Mouse (Mus musculus) cerebellum, adult 2 months (tissue): ENCODE measurements at regions not wholly inside any gene's neighbourhood (a gene's known extent, or its start where the extent isn't known, plus 50 kb on each side); places are given as distances from the start of the nearest gene placed in this dataset.

Experiments
- DNase-seq, 2 experiments: peaks; one replicate each; pipeline ENCODE4 v3.0.0; 2021
- H3K27ac ChIP-seq: fragments of 200-500 bp; 2 replicates; pipeline ENCODE4 v1.5.1; 2012; ENCODE audit warnings: low read length, control low read depth, inconsistent platforms; ENCODE audit not compliant: insufficient read depth
- H3K27me3 ChIP-seq: fragments of 200-500 bp; 2 replicates; pipeline ENCODE4 v1.6.1; 2012; ENCODE audit warnings: inconsistent platforms, mild to moderate bottlenecking, low read length, moderate library complexity; ENCODE audit not compliant: control insufficient read depth, insufficient read depth
- H3K4me1 ChIP-seq: fragments of 200-500 bp; 2 replicates; pipeline ENCODE4 v1.6.1; 2011; ENCODE audit warnings: low read length; ENCODE audit not compliant: control insufficient read depth, insufficient read depth
- H3K4me3 ChIP-seq: fragments of 200-500 bp; replicated peaks from 2 replicates; pipeline ENCODE3; 2011; ENCODE audit warnings: mild to moderate bottlenecking, low read depth, low read length, control low read depth; ENCODE audit not compliant: insufficient read depth
- CTCF ChIP-seq: fragments of 200-500 bp; IDR thresholded peaks from 2 replicates; pipeline ENCODE4 v1.5.1; 2011; ENCODE audit warnings: low read depth, mild to moderate bottlenecking, control low read depth, low read length, moderate library complexity, borderline replicate concordance; ENCODE audit not compliant: insufficient read depth
- POLR2A ChIP-seq: fragments of 200-500 bp; IDR thresholded peaks from 2 replicates; pipeline ENCODE4 v1.6.1; 2011; ENCODE audit warnings: low read length, control low read depth, borderline replicate concordance; ENCODE audit not compliant: insufficient read depth
- WGBS: fragments of 180-500 bp; shearing (Covaris S2); methylation state at CpG from one replicate; pipeline ENCODE4 v1.1.7; 2018; 5-methylcytosine and 5-hydroxymethylcytosine counted together

DNA sequence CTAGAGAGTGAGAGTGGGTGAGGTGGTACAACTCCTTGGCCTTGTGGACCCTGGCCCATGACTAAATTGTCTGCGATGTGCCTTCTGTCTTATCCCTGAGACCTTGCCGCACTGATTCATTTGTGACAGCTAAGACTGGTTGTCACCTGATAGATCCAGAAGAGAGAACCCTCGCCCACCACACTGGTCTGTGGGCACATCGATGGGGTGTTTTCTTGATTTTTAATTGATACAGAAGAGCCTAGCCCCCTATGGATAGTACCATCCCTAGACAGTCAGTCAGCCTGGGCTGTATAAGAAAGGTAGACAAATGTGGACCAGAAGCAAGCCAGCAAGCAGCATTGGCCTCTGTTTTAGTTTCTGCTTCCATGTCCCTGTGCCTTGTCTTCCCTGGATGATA lies 222.9 kb downstream of the Irs2 start:
- Histone ChIP-seq H3K4me3 (no peak overlapping the region), H3K4me1 (no peaks in the 10 kb centered on the region), H3K27me3 (no peaks in the 10 kb centered on the region), H3K27ac (no peak overlapping the region)
- 91% methylated on average over 4 of the region's 4 CpGs for WGBS
- DNase-seq: no peak
- TF ChIP-seq POLR2A (no peak), CTCF (no peak)

DNA sequence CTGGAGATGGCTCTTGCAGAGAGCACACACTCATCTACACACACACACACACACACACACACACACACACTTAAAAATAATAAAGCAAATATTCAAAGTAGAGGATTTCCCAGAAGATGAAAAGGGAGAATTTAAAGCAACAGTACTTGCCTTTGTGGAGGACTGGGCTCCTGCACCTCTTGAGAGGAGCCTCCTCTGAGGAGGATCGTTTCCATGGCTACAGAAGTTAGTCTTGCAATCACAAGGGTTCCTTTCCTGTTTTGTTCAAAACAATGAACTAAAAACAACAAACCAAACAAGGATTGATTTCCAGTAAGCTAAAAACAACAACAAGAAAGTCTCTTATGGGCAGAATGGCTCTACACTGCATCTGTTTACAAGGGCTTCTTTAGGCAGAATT lies 223.8 kb downstream of the Irs2 start:
- 42% methylated on average over 1 of the region's 1 CpGs for whole genome bisulfite sequencing
- no peak for DNase-seq
- TF ChIP-seq CTCF (no peak), POLR2A (no peak)
- H3K27ac ChIP-seq: no peak overlapping the region
- H3K4me1 ChIP-seq: no peaks in the 10 kb centered on the region
- no peak overlapping the region for H3K4me3 ChIP-seq
- no peaks in the 10 kb centered on the region for H3K27me3 ChIP-seq

DNA sequence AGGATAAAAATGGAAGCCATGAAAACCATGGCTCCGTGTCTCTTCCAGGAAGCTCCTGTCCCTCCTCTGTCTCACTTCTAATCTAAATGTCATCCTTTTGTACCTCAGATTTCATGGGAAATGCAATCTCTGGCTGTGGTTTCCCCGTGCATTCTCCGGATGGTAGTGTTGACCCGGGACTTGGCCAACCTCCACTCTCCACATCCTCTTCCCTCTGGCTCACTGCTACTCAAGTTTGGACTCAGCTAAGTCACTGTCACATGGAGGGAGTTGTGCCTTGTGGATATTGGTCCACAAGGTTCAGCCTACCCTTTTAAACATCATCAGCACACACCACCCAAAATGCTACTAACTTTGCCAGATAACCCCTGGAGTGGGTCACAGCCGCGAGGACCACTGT lies 226.4 kb downstream of the Irs2 start:
- no peaks in the 10 kb centered on the region for H3K27me3 ChIP-seq
- DNase-seq: no peak
- no peaks in the 10 kb centered on the region for H3K4me1 ChIP-seq
- H3K27ac ChIP-seq: no peak overlapping the region
- H3K4me3 ChIP-seq: no peak overlapping the region
- no peak for TF ChIP-seq POLR2A
- TF ChIP-seq CTCF: no peak
- WGBS: 92% methylated on average over 6 of the region's 6 CpGs

DNA sequence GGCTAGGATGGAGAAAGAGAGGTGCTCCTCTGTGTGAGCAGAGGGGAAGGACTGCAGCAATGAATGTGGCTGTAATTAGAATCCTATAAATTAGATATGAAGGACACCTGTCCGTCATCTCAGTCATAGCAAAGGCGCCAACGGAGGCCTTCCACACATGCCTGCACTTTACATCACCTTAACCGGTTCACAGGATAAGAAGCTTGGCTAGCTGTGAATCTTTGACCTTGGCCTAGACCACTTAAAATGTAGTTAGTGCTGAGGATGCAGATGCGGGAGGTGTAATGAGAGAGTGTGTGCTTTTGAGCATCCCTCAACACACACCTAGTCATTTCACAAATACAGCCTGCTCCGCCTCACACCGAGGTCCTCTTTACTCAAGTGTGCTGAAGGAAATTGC lies 228.6 kb downstream of the Irs2 start:
- WGBS: 95% methylated on average over 7 of the region's 7 CpGs
- DNase-seq: no peak
- no peak overlapping the region for H3K27ac ChIP-seq
- no peak for TF ChIP-seq POLR2A
- TF ChIP-seq CTCF: no peak
- no peaks in the 10 kb centered on the region for H3K27me3 ChIP-seq
- no peak overlapping the region for H3K4me3 ChIP-seq
- no peaks in the 10 kb centered on the region for H3K4me1 ChIP-seq

DNA sequence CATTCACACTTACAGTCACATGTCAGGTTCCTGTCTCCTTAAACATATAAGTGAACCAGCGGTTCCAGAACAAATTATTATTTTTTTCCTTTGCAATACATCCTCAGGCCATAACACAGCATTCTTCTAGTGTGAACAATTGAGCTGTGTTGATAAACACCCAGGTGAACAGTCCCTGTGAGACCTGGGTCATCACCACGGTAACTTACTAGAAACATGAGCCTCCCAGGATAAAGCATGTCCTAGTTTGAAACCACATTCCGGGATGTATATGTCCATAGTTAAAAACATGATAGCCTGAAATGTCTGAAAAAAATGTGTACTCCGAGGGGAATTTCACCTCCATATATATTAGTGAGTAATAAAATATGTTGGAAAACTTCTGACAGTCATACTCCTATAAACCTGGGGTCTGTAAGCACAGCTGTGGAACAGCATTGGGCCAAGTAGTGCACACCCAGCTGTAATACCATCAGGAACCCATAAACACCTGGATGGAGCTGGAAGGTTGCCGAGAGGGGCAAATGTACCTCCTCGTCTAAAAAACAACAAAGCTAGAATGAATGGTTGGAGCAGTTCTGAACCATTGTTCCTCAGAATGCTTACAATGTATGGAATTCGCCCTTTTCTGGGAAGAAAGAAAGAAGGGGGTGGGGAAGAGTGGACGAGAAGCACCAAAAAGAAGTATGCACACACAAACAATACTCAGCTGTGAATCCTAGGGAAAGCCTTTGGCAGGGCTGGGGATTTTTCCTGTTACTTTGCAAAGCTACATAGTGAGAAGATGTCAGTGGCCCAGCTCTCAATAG lies 232.9 kb downstream of the Irs2 start:
- 78% methylated on average over 8 of the region's 8 CpGs for WGBS
- Histone ChIP-seq H3K4me1 (no peaks in the 10 kb centered on the region), H3K27ac (no peak overlapping the region), H3K27me3 (no peaks in the 10 kb centered on the region), H3K4me3 (no peak overlapping the region)
- TF ChIP-seq POLR2A (no peak), CTCF (no peak)
- DNase-seq: no peak

DNA sequence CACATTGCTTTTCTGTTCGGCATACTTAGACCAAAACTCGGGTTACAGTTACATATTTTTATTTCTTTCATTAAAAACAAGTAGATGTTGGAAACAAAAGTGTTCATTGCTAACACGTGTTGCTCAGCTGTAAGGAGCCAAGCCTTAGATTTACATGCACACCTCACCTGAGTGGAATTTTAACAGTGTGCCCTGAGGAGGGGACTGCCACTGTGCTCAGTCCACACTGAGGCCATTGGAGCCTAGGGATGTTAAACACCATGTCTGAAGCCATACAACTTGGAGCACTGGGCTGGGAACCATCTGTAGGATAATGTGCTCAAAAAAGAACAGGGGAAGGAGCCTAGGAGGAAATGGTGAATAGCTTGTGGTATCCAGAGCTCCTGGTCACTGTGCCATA lies 233.5 kb downstream of the Irs2 start:
- no peak overlapping the region for H3K4me3 ChIP-seq
- no peak for DNase-seq
- WGBS: 87% methylated on average over 3 of the region's 3 CpGs
- H3K27me3 ChIP-seq: no peaks in the 10 kb centered on the region
- no peaks in the 10 kb centered on the region for H3K4me1 ChIP-seq
- no peak overlapping the region for H3K27ac ChIP-seq
- no peak for TF ChIP-seq POLR2A
- TF ChIP-seq CTCF: no peak

DNA sequence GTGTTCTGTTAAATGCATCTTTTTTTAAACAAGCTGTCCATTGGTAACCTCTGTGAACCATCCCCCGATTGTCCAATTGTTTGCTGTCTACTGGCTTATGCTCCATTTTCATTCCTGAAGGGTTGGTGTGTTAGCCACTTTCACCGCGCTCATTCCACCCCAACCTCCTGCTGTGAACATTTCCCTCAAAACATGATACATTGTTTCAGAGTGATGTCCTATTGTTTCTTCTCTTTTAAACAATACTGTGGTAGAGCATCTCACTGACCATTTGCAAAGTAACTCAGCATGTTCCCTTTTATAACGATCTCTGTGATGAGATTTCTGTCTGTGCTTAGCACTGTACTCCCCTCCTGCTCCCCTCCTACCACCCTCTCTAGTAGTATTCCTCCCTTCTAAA lies 240.1 kb downstream of the Irs2 start:
- TF ChIP-seq POLR2A (no peak), CTCF (no peak)
- Histone ChIP-seq H3K27ac (no peak overlapping the region), H3K4me1 (no peaks in the 10 kb centered on the region), H3K4me3 (no peak overlapping the region), H3K27me3 (no peaks in the 10 kb centered on the region)
- WGBS: 51% methylated on average over 4 of the region's 4 CpGs
- DNase-seq: no peak

DNA sequence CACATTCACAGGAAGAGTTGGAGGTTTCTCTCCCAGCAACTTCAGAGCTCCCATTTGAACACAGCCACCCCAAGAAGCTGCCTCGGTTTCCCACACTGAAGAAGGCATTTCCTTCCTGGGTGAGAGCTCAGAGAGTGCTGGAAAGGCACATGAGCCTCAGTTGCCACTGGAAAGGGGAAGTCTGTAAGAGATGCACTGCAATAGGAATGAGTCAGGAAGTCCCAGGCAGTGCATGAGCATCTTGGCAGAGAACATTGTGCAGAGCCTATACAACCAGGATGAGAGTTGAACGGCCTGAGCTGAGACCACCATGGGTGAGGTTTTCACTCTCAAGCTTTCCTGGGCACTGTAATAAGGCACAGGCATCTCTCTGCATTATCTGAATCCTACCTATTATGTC lies 244.4 kb downstream of the Irs2 start:
- Histone ChIP-seq H3K27ac (no peak overlapping the region), H3K27me3 (no peaks in the 10 kb centered on the region), H3K4me3 (no peak overlapping the region), H3K4me1 (peaks cover 7% of the 10 kb centered on the region)
- 84% methylated on average over 2 of the region's 2 CpGs for WGBS
- no peak for DNase-seq
- TF ChIP-seq CTCF: no peak
- TF ChIP-seq POLR2A: no peak
